Mouse (Mus musculus): ENCODE results near the gene Pjvk. TPM values are rescaled to one million over a fixed set of nuclear protein-coding genes. Genes with fewer than 3 reads are reported as not detected.
A peak's percentile ranks its signal among the peaks of the same experiment; 100 is the strongest.
"Not testable (repeated sequence)": the region's sequence is repeated elsewhere in the genome, so short reads cannot be mapped to it uniquely, and the experiment has no call there.

The Pjvk gene
- polyA plus RNA-seq (2012; rRNA removed), result not detected in 2 replicates

- peak; percentile 73; the same call in 1 of the 2 replicates for TF ChIP-seq POLR2A (IDR thresholded peaks at IDR 0.05; ENCODE audit: borderline replicate concordance, extremely low read depth, low read depth, low read length)
- no peak for TF ChIP-seq CTCF (IDR thresholded peaks at IDR 0.05; ENCODE audit: insufficient read depth, low read length)
- DNase-seq, result peak; percentile 98
- H3K4me1 ChIP-seq (ENCODE audit: control insufficient read depth, insufficient read depth, low read length), result peaks cover 4% of the 10 kb centered on the region; the same call in 1 of the 2 replicates
- peak within 1 kb of the TSS; percentile 81 for H3K4me3 ChIP-seq (replicated peaks; ENCODE audit: extremely low read depth, low read depth, low read length)
- under 1% methylated on average over 41 of the region's 42 CpGs for WGBS
Measured at GRCm38 (mm10) chr2:76647883-76648570, at the start of gene Pjvk, which contains the start of gene Prkra. Pjvk (plus strand) TSS chr2:76648476. Prkra (minus strand) TSS chr2:76648015.

GRCm38 (mm10) chr2:76599214-76599613 is 49.1 kb upstream of the Pjvk start:
- H3K4me1 ChIP-seq (ENCODE audit: control insufficient read depth, insufficient read depth, low read length), result no peaks in the 10 kb centered on the region
- no peak for TF ChIP-seq POLR2A (IDR thresholded peaks at IDR 0.05; ENCODE audit: borderline replicate concordance, extremely low read depth, low read depth, low read length)
- TF ChIP-seq CTCF (IDR thresholded peaks at IDR 0.05; ENCODE audit: insufficient read depth, low read length), result peak; percentile 55
- no peak overlapping the region for H3K4me3 ChIP-seq (replicated peaks; ENCODE audit: extremely low read depth, low read depth, low read length)
- WGBS, result 50% methylated on average over 5 of the region's 5 CpGs
- DNase-seq, result no peak

GRCm38 (mm10) chr2:76602256-76602655 is 46.0 kb upstream of the Pjvk start:
- no peak for DNase-seq
- 90% methylated on average over 1 of the region's 1 CpGs for WGBS
- no peak overlapping the region for H3K4me3 ChIP-seq (replicated peaks; ENCODE audit: extremely low read depth, low read depth, low read length)
- no peak for TF ChIP-seq CTCF (IDR thresholded peaks at IDR 0.05; ENCODE audit: insufficient read depth, low read length)
- TF ChIP-seq POLR2A (IDR thresholded peaks at IDR 0.05; ENCODE audit: borderline replicate concordance, extremely low read depth, low read depth, low read length), result no peak
- no peaks in the 10 kb centered on the region for H3K4me1 ChIP-seq (ENCODE audit: control insufficient read depth, insufficient read depth, low read length)

- H3K4me1 ChIP-seq (ENCODE audit: control insufficient read depth, insufficient read depth, low read length), result peaks cover 4% of the 10 kb centered on the region
- WGBS, result 81% methylated on average over 3 of the region's 3 CpGs
- DNase-seq, result no peak
Measured at GRCm38 (mm10) chr2:76606704-76607103, 41.6 kb upstream of the Pjvk start.

GRCm38 (mm10) chr2:76610326-76611104 is 37.8 kb upstream of the Pjvk start:
- WGBS, result 45% methylated on average over 10 of the region's 10 CpGs
- no peak for DNase-seq
- TF ChIP-seq CTCF (IDR thresholded peaks at IDR 0.05; ENCODE audit: insufficient read depth, low read length) (no peak), POLR2A (IDR thresholded peaks at IDR 0.05; ENCODE audit: borderline replicate concordance, extremely low read depth, low read depth, low read length) (no peak)

More at GRCm38 (mm10) chr2:76606704-76607103, 41.6 kb upstream of the Pjvk start:
- H3K4me3 ChIP-seq (replicated peaks; ENCODE audit: extremely low read depth, low read depth, low read length), result no peak overlapping the region
- TF ChIP-seq POLR2A (IDR thresholded peaks at IDR 0.05; ENCODE audit: borderline replicate concordance, extremely low read depth, low read depth, low read length) (no peak), CTCF (IDR thresholded peaks at IDR 0.05; ENCODE audit: insufficient read depth, low read length) (no peak)

GRCm38 (mm10) chr2:76611996-76612395 is 36.3 kb upstream of the Pjvk start:
- H3K4me1 ChIP-seq (ENCODE audit: control insufficient read depth, insufficient read depth, low read length), result peaks cover 4% of the 10 kb centered on the region
- TF ChIP-seq CTCF (IDR thresholded peaks at IDR 0.05; ENCODE audit: insufficient read depth, low read length) (no peak), POLR2A (IDR thresholded peaks at IDR 0.05; ENCODE audit: borderline replicate concordance, extremely low read depth, low read depth, low read length) (no peak)
- no peak overlapping the region for H3K4me3 ChIP-seq (replicated peaks; ENCODE audit: extremely low read depth, low read depth, low read length)
- 80% methylated on average over 3 of the region's 3 CpGs for WGBS
- no peak for DNase-seq

More at GRCm38 (mm10) chr2:76610326-76611104, 37.8 kb upstream of the Pjvk start:
- Histone ChIP-seq H3K4me1 (ENCODE audit: control insufficient read depth, insufficient read depth, low read length) (peaks cover 4% of the 10 kb centered on the region), H3K4me3 (replicated peaks; ENCODE audit: extremely low read depth, low read depth, low read length) (no peak overlapping the region)

GRCm38 (mm10) chr2:76618078-76618477 is 30.2 kb upstream of the Pjvk start:
- no peak for DNase-seq

GRCm38 (mm10) chr2:76620188-76620587 is 28.1 kb upstream of the Pjvk start:
- WGBS, result 62% methylated on average over 5 of the region's 5 CpGs
- TF ChIP-seq POLR2A (IDR thresholded peaks at IDR 0.05; ENCODE audit: borderline replicate concordance, extremely low read depth, low read depth, low read length) (no peak), CTCF (IDR thresholded peaks at IDR 0.05; ENCODE audit: insufficient read depth, low read length) (no peak)

More at GRCm38 (mm10) chr2:76618078-76618477, 30.2 kb upstream of the Pjvk start:
- Histone ChIP-seq H3K4me3 (replicated peaks; ENCODE audit: extremely low read depth, low read depth, low read length) (no peak overlapping the region), H3K4me1 (ENCODE audit: control insufficient read depth, insufficient read depth, low read length) (no peaks in the 10 kb centered on the region)
- WGBS, result 33% methylated on average over 1 of the region's 1 CpGs
- TF ChIP-seq CTCF (IDR thresholded peaks at IDR 0.05; ENCODE audit: insufficient read depth, low read length), result no peak
- no peak for TF ChIP-seq POLR2A (IDR thresholded peaks at IDR 0.05; ENCODE audit: borderline replicate concordance, extremely low read depth, low read depth, low read length)

GRCm38 (mm10) chr2:76621724-76622123 is 26.6 kb upstream of the Pjvk start:
- DNase-seq, result no peak
- 70% methylated on average over 1 of the region's 1 CpGs for WGBS
- Histone ChIP-seq H3K4me1 (ENCODE audit: control insufficient read depth, insufficient read depth, low read length) (no peaks in the 10 kb centered on the region), H3K4me3 (replicated peaks; ENCODE audit: extremely low read depth, low read depth, low read length) (no peak overlapping the region)
- TF ChIP-seq POLR2A (IDR thresholded peaks at IDR 0.05; ENCODE audit: borderline replicate concordance, extremely low read depth, low read depth, low read length) (no peak), CTCF (IDR thresholded peaks at IDR 0.05; ENCODE audit: insufficient read depth, low read length) (no peak)

More at GRCm38 (mm10) chr2:76620188-76620587, 28.1 kb upstream of the Pjvk start:
- Histone ChIP-seq H3K4me1 (ENCODE audit: control insufficient read depth, insufficient read depth, low read length) (no peaks in the 10 kb centered on the region), H3K4me3 (replicated peaks; ENCODE audit: extremely low read depth, low read depth, low read length) (no peak overlapping the region)
- no peak for DNase-seq

GRCm38 (mm10) chr2:76622316-76622715 is 26.0 kb upstream of the Pjvk start:
- not testable (repeated sequence) for H3K4me3 ChIP-seq (replicated peaks; ENCODE audit: extremely low read depth, low read depth, low read length); H3K4me1 ChIP-seq (ENCODE audit: control insufficient read depth, insufficient read depth, low read length); DNase-seq
- 98% methylated on average over 2 of the region's 2 CpGs for WGBS

Measured in lung, adult 2 months (tissue).